Mouse (Mus musculus) B cell, adult 2 months (primary cell): ENCODE results near the gene Gtf2a2.
"Not testable (repeated sequence)": the region's sequence is repeated elsewhere in the genome, so short reads cannot be mapped to it uniquely, and the experiment has no call there.

Experiments used
- DNase-seq, 2 experiments: peaks; one replicate each; pipeline ENCODE4 v3.0.0; 2022

Gene Gtf2a2

DNA sequence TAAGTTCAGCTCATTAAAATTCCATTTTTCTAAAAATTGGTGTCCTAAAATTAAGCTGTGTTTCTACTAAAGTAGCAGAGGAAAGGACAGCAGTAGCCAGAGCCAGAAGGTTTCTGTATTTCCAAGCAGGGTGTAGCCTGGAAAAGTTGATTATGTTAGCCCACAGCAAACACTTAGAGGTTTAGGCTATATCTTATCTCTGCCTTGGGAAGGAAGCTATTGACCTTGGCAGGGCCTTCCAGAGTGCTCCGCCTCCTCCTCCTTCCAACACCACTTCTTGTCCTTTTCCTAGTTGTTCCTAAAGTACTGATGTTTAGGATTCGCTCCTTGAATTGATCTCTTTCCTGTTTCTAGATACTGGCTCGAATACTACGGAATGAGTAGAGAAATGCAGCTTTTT, 9.7 kb downstream of the Gtf2a2 start:
- no peak for DNase-seq

DNA sequence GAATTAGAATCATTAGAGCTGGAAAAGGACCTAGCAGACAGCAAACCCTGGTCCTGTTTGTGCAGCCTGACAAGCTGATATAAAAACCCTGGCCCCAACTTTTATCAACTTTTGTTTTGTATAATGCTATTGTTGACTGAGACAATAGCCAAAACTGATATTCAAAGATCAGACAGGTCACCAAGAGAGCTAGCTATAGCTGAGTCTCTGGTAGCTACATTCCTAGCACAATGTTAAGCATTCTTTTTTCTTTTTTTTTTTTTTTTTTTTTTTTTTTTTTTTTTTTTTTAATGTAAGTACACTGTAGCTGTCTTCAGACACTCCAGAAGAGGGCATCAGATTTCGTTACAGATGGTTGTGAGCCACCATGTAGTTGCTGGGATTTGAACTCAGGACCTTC, 11.3 kb downstream of the Gtf2a2 start:
- DNase-seq, result not testable (repeated sequence)

DNA sequence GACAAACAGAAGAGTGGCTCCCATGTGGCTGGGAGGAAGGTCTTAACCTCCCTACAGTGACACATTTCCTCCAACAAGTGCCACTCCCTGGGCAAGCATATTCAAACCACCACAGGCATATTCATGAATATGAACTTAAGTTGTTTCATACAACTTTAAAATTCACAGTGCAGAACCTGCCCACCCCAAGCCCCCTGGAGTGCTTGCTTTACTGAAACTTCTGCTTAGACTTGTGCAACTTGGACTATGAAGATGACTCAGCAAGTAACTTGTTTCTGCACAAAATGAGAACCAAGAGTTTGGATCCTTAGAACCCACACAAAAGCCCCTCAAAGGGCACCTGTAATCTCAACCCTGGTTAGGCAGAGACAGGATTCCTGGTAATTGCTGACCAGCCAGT, 12.3 kb downstream of the Gtf2a2 start:
- no peak for DNase-seq

DNA sequence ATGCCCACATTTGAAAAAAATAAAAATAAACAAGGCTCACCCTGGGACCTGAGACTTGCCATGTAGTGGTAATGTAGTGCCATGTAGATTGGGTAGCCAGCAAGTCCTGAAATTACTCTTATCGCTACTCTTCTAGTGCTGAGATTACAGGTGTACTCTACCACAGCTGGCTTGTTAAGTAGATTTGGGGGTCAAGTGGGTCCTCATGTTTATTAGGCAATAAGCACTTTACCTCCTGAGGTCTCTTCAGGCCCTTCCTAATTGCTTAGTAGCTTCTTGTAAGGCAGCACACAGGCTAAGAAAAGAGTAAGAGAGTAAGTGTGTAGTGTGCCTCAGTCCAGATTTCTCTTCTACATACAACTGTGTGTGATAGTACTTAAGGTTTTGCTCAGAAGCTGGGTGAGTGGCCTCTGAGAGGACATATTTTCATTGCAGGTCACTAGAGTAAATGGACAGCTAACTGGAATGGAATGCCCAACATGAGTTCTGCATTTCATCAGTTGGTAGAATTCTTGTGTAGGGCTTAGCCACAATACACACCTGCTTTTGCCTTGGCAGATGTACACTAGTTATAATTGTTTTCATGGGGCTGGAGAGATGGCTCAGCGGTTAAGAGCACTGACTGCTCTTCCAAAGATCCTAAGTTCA, 13.1 kb downstream of the Gtf2a2 start:
- DNase-seq, result no peak

DNA sequence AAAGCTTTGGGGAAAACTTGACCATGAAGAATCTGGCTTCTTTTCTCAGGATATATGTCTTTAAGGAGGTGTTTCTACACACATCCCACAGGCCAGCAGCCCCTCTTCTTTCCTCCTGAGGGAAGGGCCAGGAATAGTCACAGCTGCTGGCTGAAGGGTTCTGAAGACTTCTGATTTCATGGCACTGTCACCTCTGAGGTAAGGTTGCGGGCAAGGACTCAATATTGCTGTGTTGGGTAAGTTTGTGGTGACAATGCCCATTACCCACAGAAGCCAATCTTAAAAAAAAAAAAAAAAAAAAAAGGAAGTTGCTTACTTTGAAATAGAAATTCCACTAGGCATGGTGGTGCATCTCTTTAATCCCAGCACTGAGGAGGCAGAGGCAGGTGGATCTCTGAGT, 19.8 kb downstream of the Gtf2a2 start:
- DNase-seq, result no peak

DNA sequence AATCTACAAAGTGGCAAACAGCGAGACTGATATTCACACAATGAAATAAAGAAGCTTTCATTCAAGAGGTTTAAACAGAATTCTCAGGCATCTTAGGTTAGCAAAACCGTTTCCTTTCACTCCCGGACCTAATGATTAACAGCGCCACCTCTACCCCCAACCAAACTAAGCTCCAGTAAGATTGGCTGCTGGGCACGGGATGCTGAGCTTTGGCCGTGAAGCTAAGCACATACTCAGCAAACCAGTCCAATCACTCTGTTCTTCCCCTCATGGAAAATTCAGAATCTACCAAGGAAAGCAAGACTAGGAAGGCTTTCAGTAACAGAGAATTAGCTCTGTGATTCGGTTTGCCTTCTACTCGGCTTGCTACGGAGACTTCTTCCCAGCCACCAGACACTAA, 20.7 kb downstream of the Gtf2a2 start:
- DNase-seq, result no peak

DNA sequence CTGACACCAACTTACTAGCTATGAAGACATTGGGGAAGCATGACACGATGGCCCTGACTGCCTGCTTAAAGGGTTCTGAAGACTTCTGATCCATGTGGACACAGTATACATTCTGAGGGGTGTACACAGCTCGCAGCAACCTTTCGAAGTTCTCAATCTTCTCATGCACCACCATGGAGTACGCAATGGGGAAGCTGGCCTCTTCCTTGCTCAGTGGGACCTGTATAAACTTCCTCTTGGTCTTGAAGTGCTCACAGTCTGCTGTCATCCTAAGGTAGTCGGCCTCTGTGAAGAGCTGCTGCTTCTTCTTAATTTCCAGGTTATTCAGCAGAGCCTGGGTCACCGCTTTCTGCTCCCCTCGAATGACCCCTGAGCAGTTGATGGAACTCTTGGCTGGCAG, 22.4 kb downstream of the Gtf2a2 start:
- DNase-seq, result no peak

DNA sequence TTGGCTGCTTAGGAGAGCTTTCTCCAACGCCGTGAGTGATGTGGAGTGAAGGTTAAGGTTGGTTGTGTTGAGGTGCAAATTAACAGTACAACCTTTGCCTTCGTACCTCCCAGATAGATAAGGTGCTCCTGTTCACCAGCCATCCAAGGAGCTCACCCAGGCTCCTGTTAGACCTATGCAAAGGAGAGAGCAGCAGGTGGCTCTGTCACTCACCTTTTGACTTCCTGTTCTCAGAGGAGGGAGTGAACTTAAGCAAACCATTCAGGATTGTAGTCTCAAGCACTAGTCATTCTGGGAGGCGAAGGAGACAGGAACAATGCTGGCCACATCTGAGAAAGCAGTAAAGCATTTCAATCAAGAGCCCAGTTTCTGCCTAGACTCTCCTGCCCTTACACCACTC, 24.3 kb downstream of the Gtf2a2 start:
- DNase-seq, result no peak

DNA sequence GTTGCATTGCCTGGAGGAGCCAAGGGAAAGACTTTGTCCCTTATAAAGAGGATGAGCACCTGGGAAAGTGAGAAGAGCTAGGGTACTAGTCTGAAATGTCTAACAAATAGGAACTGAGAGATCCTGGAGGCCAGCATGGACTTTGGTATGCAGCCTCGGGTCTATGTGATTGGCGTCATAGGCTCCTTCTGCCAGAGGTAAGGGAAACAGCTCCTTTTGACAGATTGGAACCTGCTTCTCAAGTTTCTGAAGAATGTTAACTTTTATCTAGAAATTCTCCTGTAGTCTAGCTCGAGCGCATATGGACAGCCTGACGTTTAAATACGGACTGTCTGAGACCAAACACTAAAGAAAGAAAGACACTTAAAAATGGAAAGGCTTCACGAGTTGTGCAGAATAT, 25.6 kb downstream of the Gtf2a2 start, which contains the start of gene Gcnt3:
TSS of gene Gcnt3 (minus strand) at position 101 of the 400 bp plus-strand sequence.
- DNase-seq, result no peak

DNA sequence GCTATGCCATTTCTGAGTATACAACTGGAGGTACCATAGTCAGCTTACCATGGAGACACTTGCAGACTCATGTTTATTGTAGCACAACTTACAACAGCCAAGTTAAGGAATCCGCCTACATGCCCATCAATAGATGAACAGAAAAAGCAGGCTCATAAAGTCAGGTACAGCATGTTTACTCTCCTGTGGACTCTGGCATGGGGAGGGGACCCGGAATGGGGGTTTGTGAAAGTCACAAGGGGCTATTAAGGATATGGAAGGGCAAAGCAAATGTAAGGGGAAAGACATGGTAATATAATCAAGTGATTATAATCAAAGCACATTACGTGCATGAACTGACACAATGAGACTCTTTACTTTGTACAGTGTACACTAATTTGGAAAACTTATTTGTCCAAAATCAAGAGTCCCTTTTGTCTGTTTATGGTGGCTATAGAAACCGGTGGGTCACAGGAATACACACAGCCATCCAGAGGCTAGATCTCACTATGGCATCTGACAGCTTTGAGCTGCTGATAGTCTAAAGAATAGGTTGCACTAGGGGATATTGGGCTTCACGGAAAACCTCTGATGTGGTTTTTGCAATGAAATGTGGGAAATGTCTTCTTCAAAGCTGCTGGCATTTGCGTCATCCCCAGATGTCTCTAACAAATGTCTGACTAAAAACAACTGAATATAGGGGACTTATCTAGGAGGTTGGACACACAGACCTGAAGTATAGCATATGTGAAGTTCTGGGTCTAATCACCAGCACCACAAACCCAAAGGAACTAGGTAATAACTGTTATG, 27.4 kb downstream of the Gtf2a2 start:
- DNase-seq, result no peak

DNA sequence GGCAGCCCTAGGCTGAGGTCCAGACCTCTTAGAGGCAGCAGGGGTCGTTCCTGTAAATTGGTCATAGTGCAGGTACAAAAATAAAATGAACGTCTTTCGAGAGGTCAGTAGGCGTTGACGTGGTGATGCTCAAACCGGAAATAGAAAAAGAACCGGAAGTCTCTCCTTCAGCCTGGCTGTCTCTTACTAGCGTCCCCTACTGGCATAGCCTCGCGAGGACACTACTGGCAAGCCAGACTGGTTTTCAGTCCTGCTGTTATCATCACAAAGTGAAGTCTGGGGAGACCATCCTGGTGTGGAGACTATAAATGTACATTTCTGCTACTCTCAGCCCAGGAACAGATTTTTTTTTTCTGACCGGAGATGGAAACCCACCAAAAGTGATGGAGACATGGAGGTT, 28.2 kb downstream of the Gtf2a2 start:
- DNase-seq, result no peak

DNA sequence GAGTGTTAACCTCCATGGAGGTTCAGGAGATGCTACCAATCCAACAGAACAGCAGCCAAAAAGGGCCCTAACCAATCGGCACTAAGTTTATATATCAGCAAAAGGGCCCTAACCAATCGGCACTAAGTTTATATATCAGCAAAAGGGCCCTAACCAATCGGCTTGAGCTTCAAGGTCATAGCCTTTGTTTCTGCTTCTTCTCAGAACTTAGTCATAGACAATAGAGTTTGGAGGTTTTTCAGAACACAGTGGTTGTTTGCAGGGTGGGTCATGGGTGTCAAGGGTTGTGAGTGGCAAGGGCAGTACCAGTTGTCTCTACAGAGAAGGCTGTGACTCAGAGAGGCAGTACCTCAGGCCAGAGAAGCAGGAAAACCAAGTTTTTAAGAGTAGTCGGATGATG, 29.8 kb downstream of the Gtf2a2 start:
- DNase-seq, result no peak

DNA sequence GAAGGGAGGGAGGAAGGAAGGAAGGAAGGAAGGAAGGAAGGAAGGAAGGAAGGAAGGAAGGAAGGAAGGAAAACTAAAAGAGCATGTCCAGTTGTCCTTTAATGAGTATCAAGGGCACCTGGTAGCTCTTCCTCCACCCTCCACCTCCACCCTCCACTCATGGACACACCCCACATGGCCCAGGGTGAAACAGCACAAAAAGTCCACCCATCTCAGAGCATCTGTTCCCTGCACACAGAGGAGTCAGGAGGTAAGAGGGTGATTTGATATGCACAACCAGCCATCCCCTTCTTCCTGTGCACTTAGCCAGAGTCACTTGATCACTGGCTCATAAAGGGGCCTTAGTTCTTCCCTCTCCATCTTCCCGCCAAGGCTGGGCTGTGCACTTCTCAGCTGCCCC, 30.6 kb downstream of the Gtf2a2 start:
- no peak for DNase-seq

DNA sequence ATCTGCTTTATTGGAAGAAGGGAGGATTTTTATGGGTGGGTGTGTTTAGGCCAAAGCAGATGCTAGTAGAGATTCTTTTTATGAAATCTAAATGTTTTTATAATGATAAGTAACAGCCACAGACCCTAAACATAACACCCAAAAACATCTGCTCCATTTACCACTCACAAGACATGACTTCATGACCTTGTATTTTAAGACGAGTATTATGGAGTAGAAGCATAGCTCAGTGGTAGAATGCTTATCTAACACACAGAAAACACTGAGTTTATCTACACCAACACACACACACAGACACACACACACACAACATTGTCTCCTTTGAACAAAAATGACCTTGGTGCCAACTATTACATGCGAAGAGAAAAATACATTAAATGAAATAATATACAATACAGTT, 32.5 kb downstream of the Gtf2a2 start:
- no peak for DNase-seq

DNA sequence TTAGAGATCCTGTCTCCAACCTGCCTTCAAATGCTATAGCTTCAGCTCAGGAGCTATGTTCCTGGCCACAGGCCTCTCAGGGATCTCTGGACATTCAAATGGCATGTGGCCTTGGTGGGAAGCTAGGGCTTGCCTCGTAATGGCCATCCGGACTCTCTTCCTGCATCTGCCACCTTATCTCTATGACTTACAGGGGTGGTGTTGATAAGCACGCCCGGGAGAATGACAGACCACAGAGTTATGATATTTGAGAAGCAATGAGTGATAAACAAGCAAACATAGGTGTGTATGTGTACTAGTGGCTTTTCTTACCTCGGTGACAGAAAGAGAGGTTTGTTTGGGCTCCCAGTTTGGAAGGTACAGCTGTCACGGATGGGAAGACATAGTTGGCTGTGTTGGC, 33.9 kb downstream of the Gtf2a2 start:
- DNase-seq, result no peak

DNA sequence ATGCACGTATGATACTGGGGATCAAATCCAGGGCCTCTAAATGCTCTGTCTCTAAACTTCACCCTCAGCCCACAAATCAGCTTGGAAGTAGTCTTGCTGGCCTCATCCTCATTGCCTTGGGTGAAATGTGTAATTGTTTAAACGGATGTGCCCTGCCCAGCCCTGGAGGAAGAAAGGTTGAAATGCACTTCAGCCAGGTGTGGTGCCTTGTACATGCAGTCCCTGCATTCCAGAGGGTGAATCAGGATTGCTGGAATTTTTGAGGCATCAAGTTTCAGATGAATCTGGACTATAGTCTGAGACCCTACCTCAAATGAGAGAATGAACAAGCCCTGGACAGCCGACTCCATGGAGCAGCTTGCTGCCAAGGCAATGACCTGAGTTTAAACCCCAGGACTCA, 35.5 kb downstream of the Gtf2a2 start:
- DNase-seq, result no peak

DNA sequence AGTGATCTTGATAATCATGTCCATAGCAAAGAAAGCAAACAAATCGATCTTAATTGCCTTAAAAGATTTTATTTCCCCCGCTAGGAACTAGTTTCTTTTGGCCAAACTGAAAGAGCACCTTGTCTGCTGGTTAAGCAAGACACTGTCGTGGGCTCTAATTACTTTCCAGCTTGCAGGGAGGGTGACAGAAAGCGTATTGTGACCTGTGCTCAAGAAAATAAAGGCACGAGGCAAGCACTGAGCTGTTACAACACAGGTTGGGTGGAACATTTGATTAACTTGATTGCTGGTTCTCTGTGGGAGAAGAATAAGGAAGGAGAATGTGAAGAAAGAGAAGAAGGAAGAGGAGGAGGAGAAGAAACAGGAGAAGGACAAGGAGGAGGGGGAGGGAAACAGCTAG, 35.9 kb downstream of the Gtf2a2 start:
- DNase-seq, result no peak

DNA sequence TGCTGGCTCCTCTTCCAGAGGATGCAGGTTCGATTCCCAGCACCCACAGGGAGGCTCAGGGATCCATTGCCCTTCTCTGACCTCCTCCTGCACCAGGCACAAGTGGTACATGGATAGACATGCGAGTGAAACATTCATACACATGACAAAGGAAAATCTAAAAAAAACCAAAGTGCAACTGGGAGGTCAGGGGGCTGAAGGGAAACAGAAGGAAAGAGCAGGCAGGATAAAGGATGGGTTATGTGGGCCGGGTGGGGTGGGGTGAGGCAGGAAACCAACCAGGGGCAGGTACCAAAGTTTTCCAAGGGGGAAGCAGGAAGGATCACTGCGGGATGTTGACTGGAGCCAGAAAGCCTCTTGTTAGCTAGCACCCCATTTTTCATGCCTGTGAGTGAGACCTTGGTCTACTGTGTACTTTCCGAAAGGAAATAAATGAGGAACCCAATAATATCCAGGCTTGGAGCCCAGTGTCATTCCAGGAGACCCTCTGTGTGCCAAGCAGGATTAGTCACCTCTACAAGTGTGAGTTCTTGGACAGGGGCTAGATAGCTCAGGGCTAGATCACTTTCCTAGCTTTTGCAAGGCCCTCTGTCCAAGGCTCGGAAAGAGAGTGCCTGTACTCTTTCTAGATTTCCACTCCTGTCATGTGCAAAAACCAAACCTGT, 36.5 kb downstream of the Gtf2a2 start:
- DNase-seq, result no peak

DNA sequence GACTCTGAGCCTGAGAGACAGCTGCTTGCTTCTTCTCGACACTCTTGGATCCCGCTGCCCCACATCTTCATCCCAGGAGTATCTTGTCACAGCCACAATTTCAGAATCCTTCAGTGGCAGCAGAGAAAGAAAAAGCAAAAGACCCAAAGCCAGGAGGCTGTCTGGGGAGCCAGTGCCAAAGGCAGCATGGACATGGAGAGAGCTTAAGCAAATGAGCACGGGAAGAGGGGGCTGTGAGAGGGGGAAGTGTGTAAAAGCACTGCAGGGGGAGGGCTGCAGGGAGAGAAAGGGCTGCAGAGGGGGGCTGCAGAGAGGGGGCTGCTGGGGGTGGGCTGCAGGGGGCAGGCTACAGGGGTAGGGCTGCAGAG, 37.0 kb downstream of the Gtf2a2 start:
- no peak for DNase-seq

DNA sequence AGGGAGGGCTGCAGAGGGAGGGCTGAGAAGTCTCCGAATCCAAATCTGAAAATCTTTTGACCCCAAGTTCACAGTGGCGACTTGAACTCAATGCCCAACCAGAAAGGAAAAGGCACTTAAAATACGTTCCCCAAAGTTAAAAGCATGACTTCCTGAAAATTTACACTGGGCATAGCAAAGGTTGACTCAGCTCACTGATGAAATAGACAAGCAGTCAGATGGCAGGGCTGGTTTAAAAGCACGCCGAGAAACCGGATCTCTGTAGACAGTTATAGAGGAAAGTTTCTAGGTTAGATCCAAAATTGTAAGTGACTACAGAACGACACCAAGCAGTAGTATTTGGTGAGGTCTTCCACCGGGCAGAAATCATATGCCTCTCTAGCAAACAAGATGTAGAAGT, 37.5 kb downstream of the Gtf2a2 start:
- no peak for DNase-seq

DNA sequence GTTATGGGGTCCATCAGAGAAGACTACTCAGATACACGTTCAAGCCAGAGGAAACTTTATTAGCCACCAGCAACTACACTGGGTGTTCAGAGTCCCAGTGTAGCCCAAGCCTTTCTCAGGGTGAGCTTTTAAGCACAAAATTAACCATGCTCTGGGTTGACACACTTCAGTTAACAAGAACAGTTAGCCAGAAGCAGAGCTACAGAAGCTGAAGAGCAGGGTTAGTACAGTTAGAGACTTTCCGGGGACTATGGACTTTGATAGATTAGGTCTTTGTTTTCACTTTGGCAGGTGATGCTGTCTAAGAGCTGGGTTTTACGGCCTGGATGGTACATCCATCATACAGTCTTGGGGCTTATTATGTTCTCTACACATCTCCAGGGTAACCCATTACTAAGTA, 40.4 kb downstream of the Gtf2a2 start:
- no peak for DNase-seq

DNA sequence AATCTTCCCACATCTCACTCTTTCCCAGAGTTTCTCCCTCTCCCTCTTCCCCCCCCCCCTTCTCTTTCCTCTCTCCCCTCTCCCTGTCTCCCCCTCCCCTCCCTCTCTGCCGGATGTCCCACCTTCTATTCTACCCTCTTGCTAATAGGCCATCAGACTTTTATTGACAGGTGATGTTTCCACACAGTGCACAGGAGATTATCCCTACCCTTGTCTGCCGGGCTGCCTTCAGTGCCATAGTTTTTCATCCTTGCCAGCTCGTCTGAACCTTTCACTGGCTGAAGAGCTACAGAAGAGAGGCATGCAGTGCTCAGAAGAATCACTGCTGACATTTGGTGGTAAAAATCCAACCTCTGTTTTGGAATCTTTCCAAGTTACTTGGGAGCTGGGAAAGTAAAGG, 41.1 kb downstream of the Gtf2a2 start:
- DNase-seq, result no peak

DNA sequence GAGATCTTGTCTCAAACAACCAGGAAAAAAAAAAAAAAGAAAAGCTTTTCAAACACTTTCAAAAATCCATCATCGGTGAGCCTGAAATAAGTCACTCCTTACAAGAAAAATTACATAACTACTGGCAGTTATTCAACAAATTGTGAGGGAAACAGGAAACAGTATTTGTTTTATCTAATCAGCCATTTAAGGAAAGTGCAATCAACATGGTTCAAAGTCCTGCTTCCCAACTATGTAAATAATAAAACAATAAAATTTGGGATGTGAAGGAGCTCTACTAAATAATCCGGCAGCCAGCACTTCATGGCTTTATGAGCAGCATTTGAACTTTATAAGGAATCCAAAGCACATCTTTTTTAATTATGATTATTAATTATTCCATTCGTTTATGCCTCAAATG, 49.7 kb downstream of the Gtf2a2 start:
- no peak for DNase-seq

DNA sequence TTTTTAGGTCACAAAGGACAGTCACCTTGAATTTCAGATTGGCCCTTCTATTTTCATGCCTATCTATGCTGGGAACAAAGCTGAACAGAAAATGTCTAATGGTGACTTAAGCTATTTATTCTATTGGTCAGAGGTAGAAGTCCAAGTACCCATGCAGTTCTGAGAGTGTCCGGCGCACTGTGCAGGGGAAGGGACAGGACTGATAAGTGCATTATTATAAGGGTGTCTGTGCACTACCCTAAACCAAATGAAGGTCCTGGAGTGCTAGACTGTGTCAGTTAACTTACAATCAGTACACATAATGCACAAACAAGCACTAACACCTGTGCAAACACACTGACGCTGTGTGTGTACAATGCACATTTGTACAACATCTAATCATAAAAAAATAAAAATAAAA, 55.1 kb downstream of the Gtf2a2 start:
- DNase-seq, result no peak
